Mouse (Mus musculus) ES-CJ7 (cell line): ENCODE results near the gene Siah2.

ENCODE experiments used
- DNase-seq: peaks from one replicate; pipeline ENCODE4 v3.0.0; 2011; ENCODE audit warnings: low read depth, low spot score

The Siah2 gene

GRCm38 (mm10) chr3:58663970-58664369, 28.2 kb downstream of the Siah2 start:
- no peak for DNase-seq

- DNase-seq: no peak
Observed at GRCm38 (mm10) chr3:58660636-58661035, 31.6 kb downstream of the Siah2 start.

- peak; percentile 42 for DNase-seq
Observed at GRCm38 (mm10) chr3:58657356-58657755, 34.8 kb downstream of the Siah2 start.

GRCm38 (mm10) chr3:58655362-58656130, 36.7 kb downstream of the Siah2 start:
- DNase-seq: peak; percentile 51

GRCm38 (mm10) chr3:58653907-58654306, 38.3 kb downstream of the Siah2 start:
- peak; percentile 39 for DNase-seq

- DNase-seq: no peak
Observed at GRCm38 (mm10) chr3:58650328-58650727, 41.9 kb downstream of the Siah2 start.

GRCm38 (mm10) chr3:58647179-58647578, 45.0 kb downstream of the Siah2 start:
- DNase-seq: no peak

GRCm38 (mm10) chr3:58646180-58646579, 46.0 kb downstream of the Siah2 start:
- DNase-seq: no peak

- DNase-seq: peak; percentile 39
Observed at GRCm38 (mm10) chr3:58636406-58637295, 55.5 kb downstream of the Siah2 start, which contains the start of gene Erich6. TSS of gene Erich6 (minus strand) at chr3:58637207.

GRCm38 (mm10) chr3:58631693-58632092, 60.5 kb downstream of the Siah2 start:
- no peak for DNase-seq

- no peak for DNase-seq
Observed at GRCm38 (mm10) chr3:58624981-58625380, 67.2 kb downstream of the Siah2 start.
